Mouse (Mus musculus): Measurements from ENCODE around the gene Gan.
A peak's percentile ranks its signal among the peaks of the same experiment; 100 is the strongest.

The Gan gene

GRCm38 (mm10) chr8:117200803-117201202, 42.9 kb downstream of the Gan start:
- DNase-seq (ENCODE audit: low spot score in 2 of 2), result peak; percentile 60 to 77

DNA sequence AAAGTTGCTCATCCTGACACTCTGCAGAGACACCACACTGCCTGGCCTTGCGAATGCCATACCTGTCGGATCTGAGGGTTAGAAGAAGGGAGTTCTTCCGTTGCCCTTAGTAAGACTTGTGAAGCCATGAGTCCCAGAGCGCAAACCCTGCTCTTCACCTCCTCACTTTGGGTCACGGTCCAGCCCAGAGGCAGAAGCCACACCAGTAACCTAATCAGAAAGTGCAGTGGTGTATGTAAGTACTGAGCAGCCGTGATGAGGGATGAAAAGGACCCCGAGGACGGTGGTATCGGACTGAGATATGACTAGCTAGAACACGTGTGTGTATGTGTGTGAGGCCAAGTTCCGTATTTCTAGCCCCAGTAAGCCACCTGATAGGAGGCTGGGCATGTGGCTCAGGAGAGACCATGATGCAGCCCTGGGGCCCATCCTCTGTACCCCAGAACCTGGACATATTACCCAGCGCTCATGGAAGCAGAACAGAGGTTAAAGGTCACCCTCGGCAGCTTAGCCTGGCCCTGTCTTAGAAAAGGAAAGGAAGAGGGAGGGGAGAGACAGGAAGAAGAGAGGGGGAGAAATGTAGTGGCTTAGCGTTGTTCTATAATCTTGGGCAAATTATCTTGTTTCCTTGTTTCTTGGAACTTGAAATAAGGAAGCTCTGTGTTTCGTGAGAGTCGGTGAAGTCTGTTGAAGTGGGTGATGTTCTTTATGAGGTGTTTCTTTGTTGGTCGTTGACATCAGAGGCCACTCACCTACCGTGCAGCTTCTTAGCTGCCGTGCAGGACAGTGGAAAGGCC, 43.5 kb downstream of the Gan start:
- peak in 1 of 2 experiments; percentile 20 for DNase-seq (ENCODE audit: low spot score in 2 of 2)

DNA sequence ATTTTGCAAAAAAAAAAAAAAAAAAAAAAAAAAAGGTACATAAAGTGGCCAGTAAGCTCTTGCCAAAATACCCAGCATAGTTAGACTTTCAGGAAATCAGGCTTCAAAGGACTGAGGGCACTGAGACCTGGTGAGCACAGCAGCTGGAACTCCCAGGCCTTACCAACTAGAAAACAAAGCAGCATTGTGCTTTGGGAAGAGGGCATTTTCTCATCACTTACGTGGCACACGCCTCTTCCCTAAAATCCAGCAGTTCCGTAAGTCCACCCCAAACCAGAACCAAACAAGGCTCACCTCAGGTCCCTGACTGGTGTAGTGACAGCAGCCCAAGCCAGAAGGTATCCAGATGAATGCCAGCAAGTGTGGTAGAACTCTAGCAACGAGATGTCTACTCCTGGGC, 45.1 kb downstream of the Gan start:
- DNase-seq (ENCODE audit: low spot score in 2 of 2), result no peak

GRCm38 (mm10) chr8:117205884-117206283, 47.9 kb downstream of the Gan start:
- DNase-seq (ENCODE audit: low spot score in 2 of 2), result peak; percentile 58 to 66

DNA sequence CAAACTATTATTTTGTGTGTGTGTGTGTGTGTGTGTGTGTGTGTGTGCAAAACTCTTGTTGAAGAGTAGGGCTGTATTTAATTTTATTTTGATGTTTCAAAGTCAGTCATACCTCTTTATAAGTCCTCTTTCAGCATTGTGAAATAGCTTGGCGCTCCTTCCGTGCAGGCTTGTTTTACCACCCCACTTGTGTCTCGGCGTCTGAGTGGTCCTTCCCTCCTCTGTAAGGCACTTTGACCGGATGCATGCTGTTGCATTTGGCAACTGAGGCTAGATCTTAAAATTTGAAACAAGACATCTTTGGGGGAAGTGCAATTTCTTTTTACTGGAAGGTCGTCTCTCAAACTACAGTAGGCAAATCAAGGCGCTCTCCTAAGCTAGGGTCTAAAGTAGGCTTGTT, 48.7 kb downstream of the Gan start:
- DNase-seq (ENCODE audit: low spot score in 2 of 2), result no peak

DNA sequence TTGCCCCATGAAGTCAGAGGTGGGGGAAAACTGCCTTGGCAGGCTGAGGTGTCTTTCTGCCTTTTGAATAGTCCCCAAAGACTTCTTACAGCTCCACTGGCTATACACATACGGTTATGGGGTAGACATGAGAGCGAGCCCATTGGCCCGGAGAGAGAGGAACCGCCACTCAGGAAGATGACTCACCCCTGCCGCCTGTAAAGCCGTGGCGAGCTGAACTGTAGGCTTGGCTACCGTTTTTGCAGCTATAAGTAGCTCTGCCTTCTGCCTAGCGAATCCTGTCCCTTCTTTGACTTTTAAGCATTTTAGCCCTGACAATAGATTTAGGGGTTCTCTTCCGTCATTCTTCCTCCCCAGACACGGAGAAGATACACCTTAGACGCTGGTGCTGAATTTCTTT, 51.2 kb downstream of the Gan start:
- peak; percentile 41 to 55 for DNase-seq (ENCODE audit: low spot score in 2 of 2)

GRCm38 (mm10) chr8:117212100-117212499, 54.2 kb downstream of the Gan start:
- no peak for DNase-seq (ENCODE audit: low spot score in 2 of 2)

DNA sequence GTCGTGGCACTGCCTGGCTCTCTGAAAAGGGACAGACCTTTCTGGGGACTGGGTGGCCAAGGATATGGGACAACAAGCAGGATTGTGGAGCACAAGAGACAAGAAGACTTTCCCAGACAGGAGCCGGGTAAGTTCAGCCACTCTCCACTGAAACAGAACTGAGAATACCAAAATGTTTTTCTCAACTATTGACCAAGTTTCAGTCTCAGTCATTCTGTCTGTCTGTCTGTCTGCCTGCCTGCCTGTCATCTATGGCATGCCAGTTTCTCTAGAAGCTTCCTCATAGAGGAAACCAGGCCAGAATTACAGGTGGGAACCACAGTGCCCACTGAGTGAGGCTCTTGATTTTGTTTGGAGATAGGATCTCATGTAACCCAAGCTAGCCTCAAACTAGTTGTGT, 59.8 kb downstream of the Gan start:
- DNase-seq (ENCODE audit: low spot score in 2 of 2), result no peak

DNA sequence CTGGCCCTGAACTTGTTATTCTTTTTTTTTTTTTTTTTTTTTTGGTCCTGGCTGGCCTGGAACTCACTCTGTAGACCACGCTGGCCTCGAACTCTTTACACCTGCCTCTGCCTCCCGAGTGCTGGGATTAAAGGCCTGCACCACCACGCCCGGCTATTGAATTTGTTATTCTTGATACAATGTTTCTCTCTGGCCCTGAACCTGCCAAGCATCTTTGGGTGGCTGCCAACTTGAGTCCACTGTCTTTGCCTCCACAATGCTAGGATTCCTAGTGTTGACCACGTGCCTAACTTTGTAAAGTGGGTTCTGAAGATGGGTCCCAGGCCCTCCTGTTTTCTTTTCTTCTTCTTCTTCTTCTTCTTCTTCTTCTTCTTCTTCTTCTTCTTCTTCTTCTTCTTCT, 64.5 kb downstream of the Gan start:
- DNase-seq (ENCODE audit: low spot score in 2 of 2), result no peak

DNA sequence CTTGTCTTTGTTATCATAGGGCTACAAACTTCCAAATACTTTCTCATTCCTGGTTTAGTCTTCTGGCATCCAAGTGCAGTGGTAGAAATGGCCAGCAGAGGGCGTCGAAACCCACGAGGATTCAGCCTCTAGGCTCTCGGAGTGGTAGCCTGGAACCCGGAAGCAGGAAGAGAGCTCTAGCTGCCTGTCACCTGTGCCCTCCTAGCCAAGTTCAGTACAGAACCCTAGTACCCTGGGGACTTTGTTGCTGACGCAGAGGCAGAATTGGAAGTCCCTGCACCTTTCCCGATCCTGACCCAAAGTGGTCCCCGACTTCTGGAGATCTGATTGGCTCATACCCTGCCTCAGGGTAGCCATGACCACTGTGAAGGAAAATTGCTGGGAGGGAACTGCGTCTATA, 66.7 kb downstream of the Gan start:
- DNase-seq (ENCODE audit: low spot score in 2 of 2), result peak; percentile 81 to 86

DNA sequence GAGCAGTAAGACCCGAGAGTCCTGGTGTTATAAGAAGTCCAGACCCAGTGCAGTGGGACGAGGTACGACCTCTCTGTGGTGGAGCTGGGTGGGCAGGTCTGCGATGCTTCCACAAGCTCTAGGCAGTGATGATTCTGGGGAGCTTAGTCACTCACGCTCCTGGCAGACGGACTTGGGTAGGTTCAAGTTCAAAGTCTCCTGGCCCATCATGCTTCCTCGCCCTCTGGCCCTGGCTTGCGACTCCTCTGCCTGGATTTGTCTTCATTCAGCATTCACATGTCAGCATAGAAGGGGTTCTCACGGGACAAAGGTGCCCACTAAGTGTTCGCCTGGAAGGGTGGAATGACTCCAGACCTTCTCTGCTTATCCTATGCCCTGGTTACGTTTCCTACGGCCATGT, 68.4 kb downstream of the Gan start:
- no peak for DNase-seq (ENCODE audit: low spot score in 2 of 2)

- DNase-seq (ENCODE audit: low spot score in 2 of 2), result no peak
These were observed 69.4 kb downstream of the Gan start for GRCm38 (mm10) chr8:117227339-117227738.

GRCm38 (mm10) chr8:117233199-117233598, 75.3 kb downstream of the Gan start:
- no peak for DNase-seq (ENCODE audit: low spot score in 2 of 2)

DNA sequence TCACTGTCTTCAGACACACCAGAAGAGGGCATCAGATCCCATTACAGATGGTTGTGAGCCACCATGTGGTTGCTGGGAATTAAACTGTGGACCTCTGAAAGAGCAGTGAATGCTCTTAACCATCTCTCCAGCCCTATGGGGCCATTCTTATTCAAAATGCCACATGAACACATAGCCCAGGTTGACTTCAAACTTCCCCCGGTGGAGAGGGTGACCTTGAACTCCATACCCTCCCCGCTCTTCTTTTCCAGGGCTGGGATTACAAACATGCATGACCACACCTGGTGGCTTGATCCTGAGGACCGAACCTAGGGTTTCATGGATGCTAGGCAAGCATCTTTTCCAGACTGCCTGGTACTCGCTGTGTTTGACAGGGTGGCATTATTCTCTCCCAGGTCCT, 78.6 kb downstream of the Gan start:
- no peak for DNase-seq (ENCODE audit: low spot score in 2 of 2)

- no peak for DNase-seq (ENCODE audit: low spot score in 2 of 2)
These were observed 82.4 kb downstream of the Gan start for GRCm38 (mm10) chr8:117240326-117240725.

GRCm38 (mm10) chr8:117240841-117241494, 83.0 kb downstream of the Gan start:
- no peak for DNase-seq (ENCODE audit: low spot score in 2 of 2)

GRCm38 (mm10) chr8:117241848-117242247, 83.9 kb downstream of the Gan start:
- no peak for DNase-seq (ENCODE audit: low spot score in 2 of 2)

DNA sequence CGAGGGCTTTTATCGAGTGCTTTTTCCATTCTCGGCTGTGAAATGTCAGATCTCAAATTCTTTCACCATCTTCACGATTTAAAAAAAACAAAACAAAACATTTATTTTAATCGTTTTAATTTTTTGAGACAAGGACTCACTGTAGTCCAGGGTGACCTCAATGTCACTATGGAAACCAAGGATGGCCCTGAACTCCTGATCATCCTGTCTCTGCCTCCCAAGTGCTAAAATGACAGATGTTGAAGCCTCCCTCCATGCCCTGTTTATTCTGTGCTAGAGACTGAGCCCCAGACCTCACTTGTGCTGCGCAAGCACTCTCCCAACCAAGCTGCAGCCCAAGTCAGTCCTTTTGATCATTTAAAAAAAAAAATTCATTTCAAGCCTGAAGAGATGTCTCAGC, 84.4 kb downstream of the Gan start:
- DNase-seq (ENCODE audit: low spot score in 2 of 2), result no peak

DNA sequence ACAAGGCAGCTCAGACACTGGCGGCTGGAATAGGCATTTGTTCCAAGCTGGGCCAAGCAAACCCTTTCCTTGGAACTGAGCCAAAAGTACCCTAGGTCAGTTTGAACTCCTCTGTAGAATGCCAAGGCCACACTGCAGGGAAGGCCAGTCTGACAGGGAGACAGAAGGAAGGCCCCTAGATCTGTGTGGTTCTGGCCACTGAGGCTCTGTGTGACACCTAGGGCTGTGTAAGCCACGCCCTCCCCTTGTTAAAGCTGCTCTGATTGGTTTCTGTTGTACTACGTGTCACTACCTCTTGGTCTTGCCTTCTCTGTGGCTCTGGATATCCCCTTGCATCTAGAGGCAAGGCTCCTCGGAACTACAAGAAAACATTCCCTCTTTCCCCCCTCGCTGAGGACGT, 86.7 kb downstream of the Gan start:
- DNase-seq (ENCODE audit: low spot score in 2 of 2), result no peak

GRCm38 (mm10) chr8:117248341-117248740, 90.4 kb downstream of the Gan start:
- DNase-seq (ENCODE audit: low spot score in 2 of 2), result no peak

DNA sequence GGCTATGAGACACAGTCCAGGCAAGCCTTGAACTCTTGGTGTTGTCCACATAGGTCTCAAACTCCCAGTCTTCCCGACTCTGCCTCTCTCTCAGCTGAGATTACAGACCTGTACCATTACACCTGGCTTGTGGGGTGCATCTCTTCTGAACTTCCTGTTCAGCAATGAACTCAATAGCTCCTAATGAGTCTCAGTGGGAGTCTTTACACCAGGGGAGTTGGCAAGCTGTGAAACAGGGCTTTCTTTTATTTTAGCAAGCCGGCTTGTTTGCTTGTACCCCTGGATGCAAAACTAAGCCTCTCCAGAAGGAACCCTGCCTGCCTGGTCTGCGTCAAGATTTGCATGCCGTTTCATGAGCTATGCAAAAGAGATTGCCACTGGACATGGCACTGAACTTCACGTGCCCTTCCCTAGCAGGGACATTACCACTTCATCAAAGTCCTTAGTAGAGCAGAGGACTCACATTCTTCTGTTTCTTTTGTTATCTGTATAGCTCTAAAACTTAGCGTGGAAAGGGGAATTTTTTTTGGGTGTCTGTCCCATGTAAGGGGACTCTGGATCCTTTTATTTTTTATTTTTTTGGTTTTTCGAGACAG, 93.2 kb downstream of the Gan start:
- no peak for DNase-seq (ENCODE audit: low spot score in 2 of 2)

GRCm38 (mm10) chr8:117252650-117253049, 94.7 kb downstream of the Gan start:
- peak; percentile 43 to 55 for DNase-seq (ENCODE audit: low spot score in 2 of 2)
